Mouse (Mus musculus) heart, postnatal 14 days (tissue): ENCODE measurements at regions not wholly inside any gene's neighbourhood (a gene's known extent, or its start where the extent isn't known, plus 50 kb on each side); places are given as distances from the start of the nearest gene placed in this dataset.
"Not testable (repeated sequence)": the region's sequence is repeated elsewhere in the genome, so short reads cannot be mapped to it uniquely, and the experiment has no call there.

ENCODE experiments used
- DNase-seq, 2 experiments: peaks; one replicate each; pipeline ENCODE4 v3.0.0; 2021 to 2022
- intact Hi-C: fragments of 180-260 bp; cut with DNase I; formaldehyde crosslinking; loops from one replicate; pipeline ENCODE4 v1.15.1; 2025

DNA sequence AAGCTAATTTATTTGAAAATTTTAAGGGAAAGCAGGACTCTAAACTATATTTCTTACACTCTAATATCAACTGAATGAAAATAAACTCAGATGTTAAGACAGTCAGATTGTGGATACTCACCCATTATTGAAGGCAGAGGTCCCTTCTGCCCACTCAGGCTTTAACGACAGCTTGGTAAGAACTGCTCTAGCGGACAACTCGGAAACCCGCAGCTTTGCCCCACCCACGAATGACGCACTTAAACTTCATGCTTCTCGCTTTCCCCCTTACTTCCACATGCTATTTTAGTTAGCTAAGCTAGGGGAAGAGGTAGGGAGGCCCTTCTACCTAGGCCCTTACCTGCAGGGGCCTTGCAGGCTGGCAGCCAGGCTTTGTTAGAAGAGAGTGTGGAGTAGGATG lies 50.8 kb upstream of the Elmo1 start:
- intact Hi-C loops, result loop anchor here (2.0 to 5.0 kb wide), 4 partner anchors 48 to 253 kb away; no protein-coding TSS in a partner anchor
- no peak for DNase-seq

- intact Hi-C loops, result loop anchor here (2.0 to 5.0 kb wide), 4 partner anchors 49 to 254 kb away; no protein-coding TSS in a partner anchor
- DNase-seq, result peak; percentile 16 to 44
Observed at GRCm38 (mm10) chr13:20038463-20038862, 51.9 kb upstream of the Elmo1 start.

GRCm38 (mm10) chr13:20037436-20037835 lies 53.0 kb upstream of the Elmo1 start:
- intact Hi-C loops, result loop anchor here (5.0 kb wide), 3 partner anchors 50 to 255 kb away; no protein-coding TSS in a partner anchor
- no peak for DNase-seq

GRCm38 (mm10) chr13:20033937-20034735 lies 56.3 kb upstream of the Elmo1 start:
- DNase-seq, result no peak

DNA sequence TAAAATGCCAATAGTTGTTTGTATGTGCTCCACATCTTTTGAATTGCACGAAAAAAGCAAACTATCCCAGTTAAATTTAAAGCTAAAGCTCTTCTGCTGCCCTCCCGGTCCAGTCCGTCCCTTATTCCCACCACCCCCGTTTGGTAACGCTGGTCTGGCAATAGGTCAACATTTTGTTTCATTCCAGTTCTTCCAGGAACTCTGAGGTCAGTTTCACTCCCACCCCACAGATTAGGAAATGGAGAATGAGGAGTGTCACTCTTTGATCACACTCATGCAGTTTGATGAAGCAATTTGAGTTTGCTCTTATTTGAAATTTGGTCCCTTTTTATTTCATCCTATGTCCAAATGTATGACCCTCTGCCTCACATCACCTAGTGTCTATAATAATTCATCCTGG lies 58.7 kb upstream of the Elmo1 start:
- DNase-seq, result no peak
- intact Hi-C loops, result no loop called here

More at GRCm38 (mm10) chr13:20033937-20034735, 56.3 kb upstream of the Elmo1 start:
- intact Hi-C loops, result no loop called here

GRCm38 (mm10) chr13:20031082-20031481 lies 59.3 kb upstream of the Elmo1 start:
- no peak for DNase-seq
- intact Hi-C loops, result no loop called here

GRCm38 (mm10) chr13:20026612-20027011 lies 63.8 kb upstream of the Elmo1 start:
- intact Hi-C loops, result no loop called here
- no peak for DNase-seq

DNA sequence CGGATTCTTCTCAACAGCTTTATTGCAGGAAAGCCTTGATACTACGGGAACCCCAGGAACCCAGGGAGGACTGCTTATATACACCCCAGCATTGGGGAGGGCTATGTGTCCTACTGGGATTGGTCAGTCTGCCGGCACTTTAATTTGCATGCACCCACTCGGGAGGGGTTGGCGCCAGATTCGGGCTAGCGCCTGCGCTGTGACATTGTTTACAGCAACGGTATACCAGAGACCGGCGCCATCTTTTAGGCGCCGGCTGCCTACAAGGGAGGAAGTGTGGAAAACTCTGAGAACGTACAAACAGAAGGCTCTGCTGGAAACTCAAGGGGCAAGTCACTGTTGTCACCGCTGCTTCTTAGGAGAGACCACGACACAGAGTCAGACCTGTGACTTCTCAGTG lies 73.9 kb upstream of the Elmo1 start:
- intact Hi-C loops, DNase-seq: not testable (repeated sequence)

DNA sequence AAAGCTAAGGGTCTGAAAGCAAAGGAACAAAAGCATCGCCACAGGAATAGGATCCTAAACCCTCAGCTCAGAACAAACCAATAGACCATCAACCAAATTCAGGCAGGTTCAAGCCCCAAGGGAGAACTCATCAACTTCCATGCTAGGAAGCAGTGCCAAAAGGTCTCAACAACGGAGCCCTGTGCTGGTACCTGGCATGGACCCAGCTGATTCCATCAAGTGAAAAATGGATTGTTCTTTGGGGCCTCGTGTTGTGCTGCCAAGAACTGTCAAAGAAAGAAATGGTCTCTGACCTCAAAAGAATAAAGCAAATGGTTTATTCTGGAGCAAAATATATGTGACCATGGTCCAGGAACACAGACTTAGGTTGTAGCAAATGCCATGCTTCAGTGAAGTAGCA lies 77.8 kb upstream of the Elmo1 start:
- intact Hi-C loops, result no loop called here
- no peak for DNase-seq

DNA sequence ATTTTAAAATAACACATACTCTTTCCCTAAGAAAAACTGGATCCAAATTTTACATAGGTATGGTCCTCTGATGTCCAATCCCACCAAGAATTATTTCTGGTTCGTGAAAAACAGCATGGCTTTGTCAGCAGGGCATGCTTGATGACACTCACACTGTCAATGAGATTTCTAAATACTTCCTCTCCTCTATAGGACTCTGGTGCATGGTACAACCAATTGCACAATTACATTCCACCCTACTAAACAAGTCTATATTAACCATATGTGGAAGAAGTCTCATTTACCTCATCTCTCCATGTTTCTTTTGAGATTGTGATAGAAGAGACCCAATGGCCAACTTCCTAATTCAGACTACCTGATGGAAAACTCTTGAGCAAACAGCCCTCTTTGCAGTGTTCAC lies 81.2 kb upstream of the Elmo1 start:
- DNase-seq, result no peak
- intact Hi-C loops, result no loop called here

DNA sequence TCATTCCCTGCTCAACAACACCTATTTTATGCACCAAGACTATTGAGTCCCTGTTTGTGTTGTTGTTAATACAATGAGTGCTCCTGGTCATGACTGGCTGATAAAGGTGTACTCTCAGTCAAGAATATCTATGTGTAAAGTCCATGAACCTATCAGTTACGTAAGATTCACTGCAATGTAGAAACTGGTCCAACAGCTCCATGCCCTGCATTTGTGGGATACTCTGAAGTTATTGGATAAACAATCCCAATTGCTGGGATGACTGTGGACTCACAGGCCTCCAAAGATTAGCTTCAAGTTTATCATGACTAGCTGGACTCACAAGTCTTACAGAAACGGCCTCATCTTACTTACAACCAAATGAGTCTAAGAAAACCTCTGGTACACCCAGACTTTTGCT lies 82.8 kb upstream of the Elmo1 start:
- no peak for DNase-seq
- intact Hi-C loops, result no loop called here

DNA sequence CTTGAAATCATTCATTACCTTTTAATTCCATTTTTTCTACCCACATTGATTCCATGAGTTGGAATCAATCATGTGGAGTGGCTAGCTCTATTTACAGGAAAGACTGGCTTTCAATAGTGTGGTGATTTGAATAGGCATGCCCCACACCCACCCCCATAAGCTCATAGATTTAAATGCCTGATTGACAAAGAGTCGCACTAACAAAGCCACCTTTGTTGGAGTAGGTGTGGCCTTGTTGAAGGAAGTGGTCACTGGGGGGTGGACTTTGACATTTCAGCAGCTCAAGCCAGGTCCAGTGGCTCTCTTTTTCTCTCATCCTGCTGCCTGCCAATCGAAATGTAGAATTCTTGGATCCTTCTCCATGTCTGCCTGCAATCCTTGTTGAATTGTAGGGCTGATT lies 92.8 kb upstream of the Elmo1 start:
- intact Hi-C loops, result no loop called here
- no peak for DNase-seq

GRCm38 (mm10) chr13:19975621-19976020 lies 114.8 kb upstream of the Elmo1 start:
- no peak for DNase-seq
- intact Hi-C loops, result no loop called here

DNA sequence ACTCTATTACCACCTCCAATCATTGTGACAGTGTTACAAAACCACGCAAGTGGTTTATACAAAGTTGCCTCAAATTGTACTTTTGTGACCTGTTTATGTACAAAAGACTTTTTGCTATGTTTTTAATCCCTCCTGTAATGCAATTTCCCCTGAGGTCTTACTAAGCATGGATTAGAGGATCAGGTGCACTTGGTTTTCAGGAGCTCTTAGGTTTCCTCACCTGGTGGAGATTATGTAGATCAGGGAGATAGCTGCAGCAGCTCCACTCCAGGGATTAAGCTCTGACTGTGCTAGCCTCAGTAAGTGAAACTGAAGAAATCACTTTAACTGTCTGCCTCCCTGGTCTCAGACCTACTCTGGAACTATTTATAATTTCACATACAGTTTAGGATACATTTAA lies 123.8 kb upstream of the Elmo1 start:
- intact Hi-C loops, result no loop called here
- no peak for DNase-seq

DNA sequence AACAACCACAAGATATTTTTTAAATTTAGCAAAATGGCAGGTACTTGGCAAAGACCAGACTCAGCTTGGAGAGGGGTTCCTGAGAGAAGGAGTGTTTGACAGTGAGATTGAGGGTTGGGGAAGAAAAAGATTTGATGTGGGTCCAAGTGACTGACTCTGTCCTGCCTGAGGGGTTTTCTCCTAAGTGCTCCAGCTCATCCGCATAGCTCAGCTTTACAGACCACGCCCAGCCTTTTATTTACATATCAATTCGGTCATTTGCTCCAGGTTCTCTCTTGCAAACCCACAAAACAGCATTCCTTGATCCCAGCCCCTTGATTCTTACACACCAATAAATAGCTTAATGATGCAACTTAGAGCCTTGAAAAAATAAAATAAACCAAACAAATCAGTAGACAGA lies 127.4 kb upstream of the Elmo1 start:
- DNase-seq, result no peak
- intact Hi-C loops, result no loop called here

DNA sequence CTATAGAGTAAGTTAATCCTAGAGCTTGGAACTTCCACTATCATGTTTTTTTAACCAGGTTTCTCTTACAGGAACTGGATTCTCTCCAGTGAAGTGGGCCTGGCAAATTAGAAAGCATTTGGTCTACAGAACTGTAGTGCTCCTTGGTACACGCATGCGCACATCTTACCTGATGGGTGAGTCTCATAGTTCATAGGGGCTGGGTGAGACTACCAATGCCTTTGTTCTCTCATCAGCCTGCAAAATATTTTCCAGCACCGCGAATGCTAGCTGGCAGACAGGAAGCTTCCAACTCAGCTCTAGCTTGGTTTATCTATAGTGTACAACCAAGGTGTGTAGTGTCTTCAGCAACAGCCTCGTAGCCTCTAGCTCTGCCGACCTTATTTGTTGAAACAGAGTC lies 104.7 kb upstream of the Gpr141 start:
- DNase-seq, result no peak
- intact Hi-C loops, result no loop called here

GRCm38 (mm10) chr13:19927807-19928206 lies 103.8 kb upstream of the Gpr141 start:
- no peak for DNase-seq
- intact Hi-C loops, result no loop called here

DNA sequence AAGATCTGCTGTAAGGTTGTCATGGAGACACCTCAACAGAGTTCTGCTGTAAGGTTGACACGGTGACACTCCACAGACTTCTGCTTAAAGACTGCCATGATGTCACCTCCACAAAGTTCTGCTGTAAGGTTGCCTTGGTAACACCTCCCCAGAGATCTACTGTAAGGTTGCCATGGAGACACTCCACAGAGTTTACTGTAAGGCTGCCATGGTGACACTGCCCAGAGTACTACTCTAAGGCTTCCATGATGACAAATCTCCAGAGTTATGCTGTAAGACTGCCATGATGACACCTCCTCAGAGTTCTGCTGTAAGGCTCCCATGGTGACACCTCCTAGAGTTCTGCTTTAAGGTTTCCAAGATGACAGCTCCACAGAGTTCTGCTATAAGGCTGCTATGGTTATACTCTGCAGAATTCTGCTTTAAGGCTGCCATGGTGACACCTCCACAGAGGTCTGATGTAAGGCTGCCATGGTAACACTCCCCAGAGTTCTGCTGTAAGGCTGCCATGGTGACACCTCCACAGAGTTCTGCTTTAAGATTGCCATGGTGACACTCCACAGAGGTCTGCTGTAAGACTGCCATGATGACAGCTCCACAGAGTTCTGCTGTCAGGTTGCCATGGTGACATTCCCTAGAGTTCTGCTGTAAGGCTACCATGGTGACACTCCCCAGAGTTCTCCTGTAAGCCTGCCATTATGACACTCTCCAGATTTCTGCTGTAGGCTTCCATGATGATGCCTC lies 97.2 kb upstream of the Gpr141 start:
- intact Hi-C loops, result no loop called here
- DNase-seq, result peak in 1 of 2 experiments; percentile 4

- no peak for DNase-seq
Observed at GRCm38 (mm10) chr13:19911860-19912584, 88.0 kb upstream of the Gpr141 start.

GRCm38 (mm10) chr13:19902786-19903185 lies 78.7 kb upstream of the Gpr141 start:
- intact Hi-C loops, result no loop called here
- DNase-seq, result no peak

More at GRCm38 (mm10) chr13:19911860-19912584, 88.0 kb upstream of the Gpr141 start:
- intact Hi-C loops, result no loop called here

GRCm38 (mm10) chr13:19897191-19897590 lies 73.1 kb upstream of the Gpr141 start:
- intact Hi-C loops, result no loop called here
- DNase-seq, result no peak
